Mouse (Mus musculus): ENCODE data around the gene Cdk14. TPM values are rescaled to one million over a fixed set of nuclear protein-coding genes. Genes with fewer than 3 reads are reported as not detected.

Cdk14 gene
- polyA plus RNA-seq, 1 experiment from 2014 or later: 47.3 TPM

- 93% methylated on average over 3 of the region's 3 CpGs for WGBS
- H3K27me3 ChIP-seq (replicated peaks; ENCODE audit: control insufficient read depth, insufficient read depth, low read length): no peaks in the 10 kb centered on the region
- no peak overlapping the region for H3K9ac ChIP-seq (ENCODE audit: low read depth, low read length)
- no peak overlapping the region for H3K4me2 ChIP-seq (ENCODE audit: low read length)
- H3K4me1 ChIP-seq (ENCODE audit: control insufficient read depth, insufficient read depth, low read depth, low read length): no peaks in the 10 kb centered on the region
- ATAC-seq: no peak
- H3K4me3 ChIP-seq (ENCODE audit: low read length): no peak overlapping the region
- H3K9me3 ChIP-seq (ENCODE audit: control insufficient read depth, low read length): no peaks in the 10 kb centered on the region
- H3K27ac ChIP-seq (ENCODE audit: low read depth, low read length): no peak overlapping the region
- no peaks in the 10 kb centered on the region for H3K36me3 ChIP-seq (ENCODE audit: control insufficient read depth, insufficient read depth, low read length)
These were observed 134.2 kb downstream of the Cdk14 start for GRCm38 (mm10) chr5:5285876-5286275.

GRCm38 (mm10) chr5:5284531-5284930 lies 135.6 kb downstream of the Cdk14 start:
- no peaks in the 10 kb centered on the region for H3K9me3 ChIP-seq (ENCODE audit: control insufficient read depth, low read length)
- H3K4me2 ChIP-seq (ENCODE audit: low read length): no peak overlapping the region
- no peak overlapping the region for H3K27ac ChIP-seq (ENCODE audit: low read depth, low read length)
- no peaks in the 10 kb centered on the region for H3K4me1 ChIP-seq (ENCODE audit: control insufficient read depth, insufficient read depth, low read depth, low read length)
- WGBS: 91% methylated on average over 5 of the region's 5 CpGs
- no peaks in the 10 kb centered on the region for H3K27me3 ChIP-seq (replicated peaks; ENCODE audit: control insufficient read depth, insufficient read depth, low read length)
- no peaks in the 10 kb centered on the region for H3K36me3 ChIP-seq (ENCODE audit: control insufficient read depth, insufficient read depth, low read length)
- no peak overlapping the region for H3K4me3 ChIP-seq (ENCODE audit: low read length)
- no peak for ATAC-seq
- H3K9ac ChIP-seq (ENCODE audit: low read depth, low read length): no peak overlapping the region

- Histone ChIP-seq H3K4me3 (ENCODE audit: low read length) (no peak overlapping the region), H3K27ac (ENCODE audit: low read depth, low read length) (no peak overlapping the region), H3K27me3 (replicated peaks; ENCODE audit: control insufficient read depth, insufficient read depth, low read length) (no peaks in the 10 kb centered on the region), H3K4me1 (ENCODE audit: control insufficient read depth, insufficient read depth, low read depth, low read length) (no peaks in the 10 kb centered on the region), H3K36me3 (ENCODE audit: control insufficient read depth, insufficient read depth, low read length) (no peaks in the 10 kb centered on the region), H3K4me2 (ENCODE audit: low read length) (no peak overlapping the region), H3K9ac (ENCODE audit: low read depth, low read length) (no peak overlapping the region), H3K9me3 (ENCODE audit: control insufficient read depth, low read length) (no peaks in the 10 kb centered on the region)
- 90% methylated on average over 6 of the region's 6 CpGs for WGBS
- no peak for ATAC-seq
These were observed 136.2 kb downstream of the Cdk14 start for GRCm38 (mm10) chr5:5283756-5284430.

DNA sequence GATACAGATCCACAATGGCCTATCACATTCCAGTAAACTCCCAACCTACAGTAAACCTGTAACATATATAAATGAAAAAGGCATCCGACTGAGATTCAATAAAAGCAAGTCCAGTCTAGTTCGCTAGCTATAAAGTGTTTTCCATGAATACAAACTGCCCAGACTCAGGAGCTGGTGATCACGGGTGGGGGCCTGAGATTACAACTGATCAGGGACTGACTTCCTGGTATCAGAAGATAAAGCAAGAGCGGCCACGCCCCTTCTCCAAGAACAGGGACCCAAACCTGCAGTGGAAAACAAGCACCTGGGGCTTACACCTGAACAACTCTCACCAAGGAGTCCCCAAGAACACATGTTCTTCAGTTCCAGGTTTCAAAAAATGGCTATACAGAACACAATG lies 137.7 kb downstream of the Cdk14 start:
- Histone ChIP-seq H3K4me1 (ENCODE audit: control insufficient read depth, insufficient read depth, low read depth, low read length) (no peaks in the 10 kb centered on the region), H3K4me2 (ENCODE audit: low read length) (no peak overlapping the region), H3K9ac (ENCODE audit: low read depth, low read length) (no peak overlapping the region), H3K27ac (ENCODE audit: low read depth, low read length) (no peak overlapping the region), H3K4me3 (ENCODE audit: low read length) (no peak overlapping the region), H3K36me3 (ENCODE audit: control insufficient read depth, insufficient read depth, low read length) (no peaks in the 10 kb centered on the region), H3K9me3 (ENCODE audit: control insufficient read depth, low read length) (no peaks in the 10 kb centered on the region), H3K27me3 (replicated peaks; ENCODE audit: control insufficient read depth, insufficient read depth, low read length) (no peaks in the 10 kb centered on the region)
- ATAC-seq: no peak
- 96% methylated on average over 5 of the region's 5 CpGs for WGBS

GRCm38 (mm10) chr5:5275321-5275720 lies 144.8 kb downstream of the Cdk14 start:
- no peak overlapping the region for H3K4me2 ChIP-seq (ENCODE audit: low read length)
- H3K36me3 ChIP-seq (ENCODE audit: control insufficient read depth, insufficient read depth, low read length): no peaks in the 10 kb centered on the region
- H3K9ac ChIP-seq (ENCODE audit: low read depth, low read length): no peak overlapping the region
- no peak for ATAC-seq
- 31% methylated on average over 2 of the region's 2 CpGs for WGBS
- no peaks in the 10 kb centered on the region for H3K9me3 ChIP-seq (ENCODE audit: control insufficient read depth, low read length)
- no peaks in the 10 kb centered on the region for H3K4me1 ChIP-seq (ENCODE audit: control insufficient read depth, insufficient read depth, low read depth, low read length)
- H3K27ac ChIP-seq (ENCODE audit: low read depth, low read length): no peak overlapping the region
- no peaks in the 10 kb centered on the region for H3K27me3 ChIP-seq (replicated peaks; ENCODE audit: control insufficient read depth, insufficient read depth, low read length)
- no peak overlapping the region for H3K4me3 ChIP-seq (ENCODE audit: low read length)

DNA sequence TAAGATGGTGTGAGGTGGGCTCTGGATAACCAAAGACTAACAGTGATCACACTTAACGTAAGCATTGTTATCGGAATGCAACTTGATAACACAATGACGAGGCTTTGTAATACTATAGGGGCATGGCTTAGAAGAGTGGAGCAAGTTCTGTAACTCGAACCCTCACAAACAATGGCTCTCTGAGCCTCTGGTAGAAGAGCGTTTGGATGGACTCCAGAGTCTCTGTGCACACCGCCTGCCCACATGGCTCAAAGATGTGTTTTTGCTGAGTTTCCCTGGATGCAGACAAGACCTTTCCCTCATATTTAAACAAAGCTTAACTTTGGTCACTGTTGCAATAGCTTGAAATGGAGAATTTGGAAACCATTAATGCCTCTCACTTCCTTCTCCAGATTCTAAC lies 145.8 kb downstream of the Cdk14 start:
- ATAC-seq: no peak
- Histone ChIP-seq H3K9me3 (ENCODE audit: control insufficient read depth, low read length) (no peaks in the 10 kb centered on the region), H3K27me3 (replicated peaks; ENCODE audit: control insufficient read depth, insufficient read depth, low read length) (no peaks in the 10 kb centered on the region), H3K27ac (ENCODE audit: low read depth, low read length) (no peak overlapping the region), H3K4me1 (ENCODE audit: control insufficient read depth, insufficient read depth, low read depth, low read length) (no peaks in the 10 kb centered on the region), H3K4me2 (ENCODE audit: low read length) (no peak overlapping the region), H3K36me3 (ENCODE audit: control insufficient read depth, insufficient read depth, low read length) (no peaks in the 10 kb centered on the region), H3K4me3 (ENCODE audit: low read length) (no peak overlapping the region), H3K9ac (ENCODE audit: low read depth, low read length) (no peak overlapping the region)
- 81% methylated on average over 6 of the region's 6 CpGs for WGBS

- no peak for ATAC-seq
- H3K4me2 ChIP-seq (ENCODE audit: low read length): no peak overlapping the region
These were observed 153.4 kb downstream of the Cdk14 start for GRCm38 (mm10) chr5:5266787-5267126.

GRCm38 (mm10) chr5:5265861-5266786 lies 154.0 kb downstream of the Cdk14 start:
- WGBS: 14% methylated on average over 10 of the region's 10 CpGs
- peak; percentile 76 for ATAC-seq
- H3K27me3 ChIP-seq (replicated peaks; ENCODE audit: control insufficient read depth, insufficient read depth, low read length): no peaks in the 10 kb centered on the region
- H3K9ac ChIP-seq (ENCODE audit: low read depth, low read length): peak overlapping the region; percentile 45
- peak overlapping the region; percentile 83 for H3K27ac ChIP-seq (ENCODE audit: low read depth, low read length)
- H3K9me3 ChIP-seq (ENCODE audit: control insufficient read depth, low read length): no peaks in the 10 kb centered on the region
- no peaks in the 10 kb centered on the region for H3K36me3 ChIP-seq (ENCODE audit: control insufficient read depth, insufficient read depth, low read length)
- peaks cover 11% of the 10 kb centered on the region for H3K4me1 ChIP-seq (ENCODE audit: control insufficient read depth, insufficient read depth, low read depth, low read length)
- H3K4me2 ChIP-seq (ENCODE audit: low read length): peak overlapping the region; percentile 51
- H3K4me3 ChIP-seq (ENCODE audit: low read length): peak overlapping the region; percentile 42

More at GRCm38 (mm10) chr5:5266787-5267126, 153.4 kb downstream of the Cdk14 start:
- WGBS: 75% methylated on average over 3 of the region's 3 CpGs
- no peaks in the 10 kb centered on the region for H3K9me3 ChIP-seq (ENCODE audit: control insufficient read depth, low read length)
- H3K9ac ChIP-seq (ENCODE audit: low read depth, low read length): no peak overlapping the region
- H3K4me1 ChIP-seq (ENCODE audit: control insufficient read depth, insufficient read depth, low read depth, low read length): peaks cover 6% of the 10 kb centered on the region
- no peaks in the 10 kb centered on the region for H3K36me3 ChIP-seq (ENCODE audit: control insufficient read depth, insufficient read depth, low read length)
- H3K4me3 ChIP-seq (ENCODE audit: low read length): no peak overlapping the region
- H3K27ac ChIP-seq (ENCODE audit: low read depth, low read length): no peak overlapping the region
- H3K27me3 ChIP-seq (replicated peaks; ENCODE audit: control insufficient read depth, insufficient read depth, low read length): no peaks in the 10 kb centered on the region

GRCm38 (mm10) chr5:5265401-5265841 lies 154.7 kb downstream of the Cdk14 start:
- Histone ChIP-seq H3K36me3 (ENCODE audit: control insufficient read depth, insufficient read depth, low read length) (no peaks in the 10 kb centered on the region), H3K9ac (ENCODE audit: low read depth, low read length) (peak overlapping the region; percentile 45; the same call in 1 of the 2 replicates), H3K4me2 (ENCODE audit: low read length) (peak overlapping the region; percentile 51), H3K27me3 (replicated peaks; ENCODE audit: control insufficient read depth, insufficient read depth, low read length) (no peaks in the 10 kb centered on the region), H3K4me3 (ENCODE audit: low read length) (peak overlapping the region; percentile 42), H3K4me1 (ENCODE audit: control insufficient read depth, insufficient read depth, low read depth, low read length) (peaks cover 11% of the 10 kb centered on the region), H3K9me3 (ENCODE audit: control insufficient read depth, low read length) (no peaks in the 10 kb centered on the region), H3K27ac (ENCODE audit: low read depth, low read length) (peak overlapping the region; percentile 83)
- 12% methylated on average over 8 of the region's 8 CpGs for WGBS
- peak; percentile 53 for ATAC-seq
